Mouse (Mus musculus): ENCODE measurements around the gene Gm11034. TPM values are rescaled to one million over a fixed set of nuclear protein-coding genes. Genes with fewer than 3 reads are reported as not detected.

Gm11034 gene
- not detected in 2 replicates for polyA plus RNA-seq (2011; ENCODE audit: insufficient read length, low read depth, missing spikeins)

DNA sequence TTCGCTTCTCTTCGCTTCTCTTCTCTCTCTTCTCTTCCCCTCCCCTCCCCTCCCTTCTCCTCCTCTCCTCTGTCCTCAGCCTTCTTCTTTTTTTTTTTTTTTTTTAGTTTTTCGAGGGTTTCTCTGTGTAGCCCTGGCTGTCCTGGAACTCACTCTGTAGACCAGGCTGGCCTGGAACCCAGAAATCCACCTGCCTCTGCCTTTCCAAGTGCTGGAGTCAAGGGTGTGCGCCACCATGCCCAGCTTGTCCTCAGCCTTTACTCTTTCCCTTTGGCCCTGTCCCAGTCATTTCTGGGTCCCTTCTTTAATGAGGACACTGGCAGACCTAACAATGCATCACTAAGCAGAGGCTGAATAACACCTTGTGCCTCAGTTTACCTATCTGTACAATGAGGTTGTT is at the start of gene Gm11034:
Gm11034 (minus strand) TSS at position 101 of the 400 bp plus-strand sequence.
- no peak within 1 kb of the TSS for H3K27ac ChIP-seq (ENCODE audit: insufficient read depth, low read length)
- H3K4me1 ChIP-seq (ENCODE audit: control insufficient read depth, insufficient read depth, low read length) = no peaks in the 10 kb centered on the region
- no peak for TF ChIP-seq POLR2A (IDR thresholded peaks at IDR 0.05; ENCODE audit: low read depth, low read length)
- TF ChIP-seq CTCF (IDR thresholded peaks at IDR 0.05; ENCODE audit: borderline replicate concordance, insufficient read depth, low read length) = no peak
- H3K4me3 ChIP-seq (ENCODE audit: insufficient read depth, low read length) = no peak within 1 kb of the TSS

DNA sequence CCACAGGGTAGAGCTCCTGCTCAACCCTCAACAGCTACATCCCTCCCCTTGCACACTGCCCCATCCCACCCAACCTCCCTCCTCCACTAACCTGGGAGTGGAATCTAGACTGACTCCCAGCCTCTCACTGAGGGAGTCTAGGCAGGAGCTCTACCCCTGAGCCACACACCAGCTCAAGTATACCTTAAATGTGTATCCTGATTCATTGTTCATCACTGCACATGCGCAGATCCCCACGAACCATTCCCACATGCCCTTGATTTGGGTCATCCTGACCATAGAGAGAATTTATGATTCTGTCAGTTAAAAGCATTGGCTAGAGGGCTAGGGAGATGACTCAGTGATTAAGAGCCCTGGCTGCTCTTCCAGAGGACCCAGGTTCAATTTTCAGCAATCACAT is 49.3 kb upstream of the Gm11034 start:
- no peak overlapping the region for H3K27ac ChIP-seq (ENCODE audit: insufficient read depth, low read length)
- no peak overlapping the region for H3K4me3 ChIP-seq (ENCODE audit: insufficient read depth, low read length)
- no peaks in the 10 kb centered on the region; the same call in 1 of the 2 replicates for H3K4me1 ChIP-seq (ENCODE audit: control insufficient read depth, insufficient read depth, low read length)
- TF ChIP-seq CTCF (IDR thresholded peaks at IDR 0.05; ENCODE audit: borderline replicate concordance, insufficient read depth, low read length) (no peak), POLR2A (IDR thresholded peaks at IDR 0.05; ENCODE audit: low read depth, low read length) (no peak)

DNA sequence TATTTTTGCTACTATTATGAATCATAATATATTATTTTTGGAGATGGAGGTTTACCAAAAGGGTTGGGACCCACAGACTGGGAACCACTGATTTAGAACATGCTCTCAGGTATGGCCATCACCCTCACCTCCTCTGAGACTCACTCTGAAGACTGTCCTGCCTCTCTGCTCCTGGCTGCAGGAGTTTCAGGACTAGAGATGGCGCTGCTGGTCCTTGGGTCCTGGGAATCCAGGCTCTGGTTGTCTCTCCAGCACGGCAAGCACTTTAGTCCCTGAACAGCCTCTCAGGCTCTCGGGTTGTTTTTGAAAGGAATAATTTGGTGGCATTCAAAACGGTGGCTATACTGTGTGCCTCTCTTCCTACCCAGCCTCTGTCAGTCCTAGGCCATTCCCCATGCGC is 48.4 kb upstream of the Gm11034 start:
- no peak overlapping the region for H3K27ac ChIP-seq (ENCODE audit: insufficient read depth, low read length)
- H3K4me3 ChIP-seq (ENCODE audit: insufficient read depth, low read length) = no peak overlapping the region
- TF ChIP-seq CTCF (IDR thresholded peaks at IDR 0.05; ENCODE audit: borderline replicate concordance, insufficient read depth, low read length) (0 out of 2 replicates have a peak, but pooled peaks have one; percentile 11), POLR2A (IDR thresholded peaks at IDR 0.05; ENCODE audit: low read depth, low read length) (no peak)
- no peaks in the 10 kb centered on the region; the same call in 1 of the 2 replicates for H3K4me1 ChIP-seq (ENCODE audit: control insufficient read depth, insufficient read depth, low read length)

- Histone ChIP-seq H3K27ac (ENCODE audit: insufficient read depth, low read length) (no peak overlapping the region), H3K4me3 (ENCODE audit: insufficient read depth, low read length) (no peak overlapping the region), H3K4me1 (ENCODE audit: control insufficient read depth, insufficient read depth, low read length) (no peaks in the 10 kb centered on the region; the same call in 1 of the 2 replicates)
- TF ChIP-seq POLR2A (IDR thresholded peaks at IDR 0.05; ENCODE audit: low read depth, low read length) (no peak), CTCF (IDR thresholded peaks at IDR 0.05; ENCODE audit: borderline replicate concordance, insufficient read depth, low read length) (no peak)
Observed at GRCm38 (mm10) chr8:72261431-72261830, 48.0 kb upstream of the Gm11034 start.

DNA sequence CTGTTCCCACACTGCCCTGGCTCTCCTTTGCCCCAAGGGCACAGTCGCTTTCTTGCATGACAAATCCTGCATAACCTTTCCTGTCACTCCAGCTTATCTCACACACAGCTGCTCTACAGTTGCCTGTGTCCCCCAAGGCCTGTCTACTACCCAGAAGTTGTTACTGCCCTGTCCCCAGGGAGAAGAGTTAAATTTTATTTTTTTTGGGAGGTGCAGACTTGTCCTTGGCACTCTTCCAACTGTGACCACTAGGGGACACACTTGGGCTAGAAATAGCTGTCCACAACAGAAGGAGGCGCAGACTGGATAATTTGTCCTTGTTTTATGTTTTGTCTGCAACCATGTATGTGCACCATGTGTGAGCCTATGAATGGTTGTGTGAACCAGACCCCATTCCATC is 47.6 kb upstream of the Gm11034 start:
- Histone ChIP-seq H3K4me3 (ENCODE audit: insufficient read depth, low read length) (no peak overlapping the region), H3K4me1 (ENCODE audit: control insufficient read depth, insufficient read depth, low read length) (no peaks in the 10 kb centered on the region; the same call in 1 of the 2 replicates), H3K27ac (ENCODE audit: insufficient read depth, low read length) (no peak overlapping the region)
- TF ChIP-seq POLR2A (IDR thresholded peaks at IDR 0.05; ENCODE audit: low read depth, low read length) (no peak), CTCF (IDR thresholded peaks at IDR 0.05; ENCODE audit: borderline replicate concordance, insufficient read depth, low read length) (peak; percentile 4; the same call in 1 of the 2 replicates)

DNA sequence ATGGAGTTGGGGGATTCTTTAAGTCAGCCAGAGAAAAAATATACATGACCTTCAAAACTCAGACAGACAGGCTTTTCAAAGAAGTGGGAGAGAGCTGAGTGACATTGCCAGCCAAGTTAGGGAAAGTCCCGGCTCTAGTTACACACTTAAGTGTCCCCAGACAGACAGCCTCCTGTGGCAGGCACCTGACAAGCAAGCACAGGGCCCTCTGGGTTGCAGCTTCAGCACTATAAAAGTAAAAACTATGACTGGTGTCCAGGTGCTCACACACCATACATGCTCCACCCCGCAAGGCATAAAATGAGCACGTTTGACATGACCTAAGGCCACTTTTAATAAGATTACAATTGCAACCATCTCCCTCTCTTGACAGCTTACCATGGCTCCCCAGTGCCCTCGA is 47.1 kb upstream of the Gm11034 start:
- TF ChIP-seq CTCF (IDR thresholded peaks at IDR 0.05; ENCODE audit: borderline replicate concordance, insufficient read depth, low read length) (no peak), POLR2A (IDR thresholded peaks at IDR 0.05; ENCODE audit: low read depth, low read length) (no peak)
- no peak overlapping the region for H3K4me3 ChIP-seq (ENCODE audit: insufficient read depth, low read length)
- H3K27ac ChIP-seq (ENCODE audit: insufficient read depth, low read length) = no peak overlapping the region
- H3K4me1 ChIP-seq (ENCODE audit: control insufficient read depth, insufficient read depth, low read length) = no peaks in the 10 kb centered on the region; the same call in 1 of the 2 replicates

DNA sequence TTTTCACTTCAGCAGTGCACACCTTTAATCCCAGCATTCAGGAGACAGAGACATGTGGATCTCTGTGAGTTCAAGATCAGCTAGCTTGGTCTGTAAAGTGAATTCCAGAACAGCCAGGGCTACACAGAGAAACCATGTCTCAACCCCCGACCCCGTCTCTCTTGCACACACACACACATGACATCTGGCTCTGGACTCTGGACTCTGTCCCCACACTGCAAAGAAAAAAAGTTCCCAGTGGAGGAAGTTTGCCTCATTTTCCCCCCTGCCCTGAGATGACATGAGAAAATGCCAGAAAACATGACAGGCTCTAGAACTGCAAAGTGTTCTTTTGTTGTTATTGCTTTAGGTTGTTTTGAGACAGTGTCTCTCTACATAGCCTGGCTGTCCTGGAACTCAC is 46.4 kb upstream of the Gm11034 start:
- Histone ChIP-seq H3K4me3 (ENCODE audit: insufficient read depth, low read length) (no peak overlapping the region), H3K27ac (ENCODE audit: insufficient read depth, low read length) (no peak overlapping the region), H3K4me1 (ENCODE audit: control insufficient read depth, insufficient read depth, low read length) (no peaks in the 10 kb centered on the region; the same call in 1 of the 2 replicates)
- TF ChIP-seq CTCF (IDR thresholded peaks at IDR 0.05; ENCODE audit: borderline replicate concordance, insufficient read depth, low read length) = no peak
- no peak for TF ChIP-seq POLR2A (IDR thresholded peaks at IDR 0.05; ENCODE audit: low read depth, low read length)

DNA sequence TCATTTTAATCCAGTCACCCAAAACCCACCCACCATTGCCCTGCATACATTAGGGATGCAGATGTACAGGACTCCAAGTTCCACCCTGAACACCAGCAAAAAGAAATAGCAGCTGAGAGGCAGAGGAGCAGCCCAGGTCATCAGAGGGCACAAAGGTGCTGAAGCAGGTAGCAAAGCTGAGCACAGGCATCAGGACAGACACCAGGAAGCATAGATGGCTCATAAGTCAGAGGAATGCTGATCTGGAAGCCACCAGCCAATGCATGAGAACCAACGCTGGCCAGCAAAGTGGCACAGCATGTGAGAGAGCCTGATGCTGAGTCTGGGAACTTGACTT is 44.4 kb upstream of the Gm11034 start:
- H3K27ac ChIP-seq (ENCODE audit: insufficient read depth, low read length) = no peak overlapping the region
- H3K4me3 ChIP-seq (ENCODE audit: insufficient read depth, low read length) = no peak overlapping the region
- TF ChIP-seq CTCF (IDR thresholded peaks at IDR 0.05; ENCODE audit: borderline replicate concordance, insufficient read depth, low read length) (no peak), POLR2A (IDR thresholded peaks at IDR 0.05; ENCODE audit: low read depth, low read length) (no peak)
- no peaks in the 10 kb centered on the region; the same call in 1 of the 2 replicates for H3K4me1 ChIP-seq (ENCODE audit: control insufficient read depth, insufficient read depth, low read length)

GRCm38 (mm10) chr8:72257171-72257901 is 43.9 kb upstream of the Gm11034 start:
- Histone ChIP-seq H3K4me3 (ENCODE audit: insufficient read depth, low read length) (no peak overlapping the region), H3K4me1 (ENCODE audit: control insufficient read depth, insufficient read depth, low read length) (no peaks in the 10 kb centered on the region; the same call in 1 of the 2 replicates), H3K27ac (ENCODE audit: insufficient read depth, low read length) (no peak overlapping the region)
- no peak for TF ChIP-seq POLR2A (IDR thresholded peaks at IDR 0.05; ENCODE audit: low read depth, low read length)
- peak; percentile 44; the same call in 1 of the 2 replicates for TF ChIP-seq CTCF (IDR thresholded peaks at IDR 0.05; ENCODE audit: borderline replicate concordance, insufficient read depth, low read length)

DNA sequence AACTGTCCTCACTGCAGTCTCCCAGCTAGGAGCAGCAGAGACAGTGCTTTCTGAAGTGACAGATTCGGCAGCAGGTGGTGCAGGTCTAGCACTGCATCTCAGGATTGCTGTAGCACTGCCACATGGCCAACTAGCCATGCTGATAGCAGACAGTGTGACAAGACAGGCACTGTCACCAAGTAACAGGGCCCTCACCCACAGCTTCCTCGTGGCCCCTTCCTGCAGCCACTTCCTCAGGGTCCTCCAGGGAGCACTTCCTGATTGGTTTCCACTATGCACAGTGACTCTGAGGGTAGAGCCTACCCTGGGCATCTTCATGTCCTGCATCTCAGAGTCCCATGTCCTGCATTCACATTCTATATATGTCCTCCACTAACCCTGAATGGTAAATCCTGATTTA is 31.2 kb upstream of the Gm11034 start:
- H3K4me1 ChIP-seq (ENCODE audit: control insufficient read depth, insufficient read depth, low read length) = peaks cover 2% of the 10 kb centered on the region
- H3K27ac ChIP-seq (ENCODE audit: insufficient read depth, low read length) = no peak overlapping the region
- no peak overlapping the region for H3K4me3 ChIP-seq (ENCODE audit: insufficient read depth, low read length)
- TF ChIP-seq CTCF (IDR thresholded peaks at IDR 0.05; ENCODE audit: borderline replicate concordance, insufficient read depth, low read length) (no peak), POLR2A (IDR thresholded peaks at IDR 0.05; ENCODE audit: low read depth, low read length) (no peak)
